Mouse (Mus musculus) olfactory bulb, adult 2 months (tissue): ENCODE measurements at regions not wholly inside any gene's neighbourhood (a gene's known extent, or its start where the extent isn't known, plus 50 kb on each side); places are given as distances from the start of the nearest gene placed in this dataset.

ENCODE experiments used
- H3K27ac ChIP-seq: fragments of 200-500 bp; 2 replicates; pipeline ENCODE4 v1.5.1; 2012; ENCODE audit warnings: low read depth, low read length; ENCODE audit not compliant: insufficient read depth
- H3K4me1 ChIP-seq: fragments of 200-500 bp; 2 replicates; pipeline ENCODE4 v1.6.1; 2012; ENCODE audit warnings: low read length; ENCODE audit not compliant: control insufficient read depth, insufficient read depth
- H3K4me3 ChIP-seq: fragments of 200-500 bp; 2 replicates; pipeline ENCODE4 v1.5.1; 2012; ENCODE audit warnings: mild to moderate bottlenecking, low read depth, low read length, moderate library complexity; ENCODE audit not compliant: insufficient read depth
- CTCF ChIP-seq: fragments of 200-500 bp; IDR thresholded peaks from 2 replicates; pipeline ENCODE4 v1.5.1; 2012; ENCODE audit warnings: low read depth, mild to moderate bottlenecking, low read length, moderate library complexity; ENCODE audit not compliant: insufficient read depth
- POLR2A ChIP-seq: fragments of 200-500 bp; IDR thresholded peaks from 2 replicates; pipeline ENCODE4 v1.6.1; 2012; ENCODE audit warnings: mild to moderate bottlenecking, low read depth, low read length, moderate library complexity; ENCODE audit not compliant: insufficient read depth
- WGBS: fragments of 180-500 bp; shearing (Covaris S2); methylation state at CpG from one replicate; pipeline ENCODE4 v1.1.7; 2018; 5-methylcytosine and 5-hydroxymethylcytosine counted together

- Histone ChIP-seq H3K27ac (no peak overlapping the region), H3K4me3 (no peak overlapping the region), H3K4me1 (no peaks in the 10 kb centered on the region)
- TF ChIP-seq POLR2A (no peak), CTCF (no peak)
- WGBS, result 86% methylated on average over 10 of the region's 10 CpGs
Measured at GRCm38 (mm10) chr7:115233850-115234436, 490.4 kb downstream of the Insc start.

GRCm38 (mm10) chr7:115237131-115237530 lies 493.6 kb downstream of the Insc start:
- Histone ChIP-seq H3K4me1 (no peaks in the 10 kb centered on the region), H3K27ac (no peak overlapping the region), H3K4me3 (no peak overlapping the region)
- TF ChIP-seq POLR2A, result no peak
- TF ChIP-seq CTCF, result no peak
- 94% methylated on average over 1 of the region's 1 CpGs for WGBS

- TF ChIP-seq CTCF (no peak), POLR2A (no peak)
- 95% methylated on average over 2 of the region's 2 CpGs for WGBS
- H3K4me1 ChIP-seq, result no peaks in the 10 kb centered on the region
- no peak overlapping the region for H3K4me3 ChIP-seq
- no peak overlapping the region for H3K27ac ChIP-seq
Measured at GRCm38 (mm10) chr7:115251591-115252369, 508.3 kb downstream of the Insc start.

DNA sequence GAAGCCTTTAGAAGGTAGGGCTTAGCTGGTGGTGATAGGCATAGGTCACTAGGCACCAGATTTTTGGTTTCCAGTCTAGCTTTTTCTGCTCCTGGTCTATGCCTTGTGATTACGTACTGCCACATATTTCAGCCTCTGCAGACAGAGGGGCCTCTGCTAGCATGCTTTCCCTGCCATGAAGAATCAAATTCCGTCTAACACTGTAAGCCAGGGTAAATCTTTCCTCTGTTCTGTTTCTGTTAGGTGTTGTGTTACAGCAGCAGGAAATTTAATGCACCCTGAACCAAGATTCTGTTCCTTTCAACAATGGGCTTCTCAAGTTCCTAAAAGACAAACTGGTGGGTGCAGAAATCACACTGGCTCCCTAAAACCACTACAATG lies 508.9 kb downstream of the Insc start:
- 97% methylated on average over 2 of the region's 2 CpGs for WGBS
- TF ChIP-seq CTCF (no peak), POLR2A (no peak)
- H3K4me1 ChIP-seq, result no peaks in the 10 kb centered on the region
- H3K27ac ChIP-seq, result no peak overlapping the region
- H3K4me3 ChIP-seq, result no peak overlapping the region

DNA sequence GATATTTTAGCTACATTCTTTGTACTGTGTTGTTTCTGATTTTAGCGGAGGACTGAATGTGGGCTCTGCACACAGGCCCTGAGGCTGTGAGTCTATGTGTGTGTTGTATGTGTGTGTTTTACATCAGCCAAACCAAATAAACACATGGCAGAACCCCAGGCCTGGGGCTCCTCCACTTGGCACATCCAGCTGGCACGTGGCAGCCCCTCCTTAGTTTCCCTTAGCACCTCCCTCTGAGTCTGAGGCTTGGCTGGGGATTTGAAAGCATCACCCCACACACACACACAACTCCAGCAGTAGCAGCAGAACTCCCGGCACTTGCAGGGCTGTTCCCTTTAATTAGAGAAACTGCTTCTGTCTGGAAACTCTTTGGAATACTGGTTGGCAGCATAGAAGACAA lies 515.1 kb downstream of the Insc start:
- no peak for TF ChIP-seq POLR2A
- no peak for TF ChIP-seq CTCF
- Histone ChIP-seq H3K4me1 (no peaks in the 10 kb centered on the region), H3K4me3 (no peak overlapping the region), H3K27ac (no peak overlapping the region)
- WGBS, result 22% methylated on average over 3 of the region's 3 CpGs

- WGBS, result 87% methylated on average over 2 of the region's 2 CpGs
- Histone ChIP-seq H3K4me1 (no peaks in the 10 kb centered on the region), H3K4me3 (no peak overlapping the region), H3K27ac (no peak overlapping the region)
- TF ChIP-seq POLR2A, result no peak
- no peak for TF ChIP-seq CTCF
Measured at GRCm38 (mm10) chr7:115263082-115263481, 519.6 kb downstream of the Insc start.

- H3K4me1 ChIP-seq, result no peaks in the 10 kb centered on the region
- no peak for TF ChIP-seq CTCF
- TF ChIP-seq POLR2A, result no peak
- H3K4me3 ChIP-seq, result no peak overlapping the region
- H3K27ac ChIP-seq, result no peak overlapping the region
- WGBS, result 96% methylated on average over 4 of the region's 4 CpGs
Measured at GRCm38 (mm10) chr7:115266141-115266540, 522.6 kb downstream of the Insc start.

- no peak for TF ChIP-seq POLR2A
- TF ChIP-seq CTCF, result no peak
- Histone ChIP-seq H3K4me1 (no peaks in the 10 kb centered on the region), H3K27ac (no peak overlapping the region), H3K4me3 (no peak overlapping the region)
- WGBS, result 53% methylated on average over 2 of the region's 2 CpGs
Measured at GRCm38 (mm10) chr7:115270803-115271202, 527.3 kb downstream of the Insc start.

GRCm38 (mm10) chr7:115274836-115275235 lies 531.3 kb downstream of the Insc start:
- WGBS, result 60% methylated on average over 3 of the region's 3 CpGs
- TF ChIP-seq POLR2A, result no peak
- TF ChIP-seq CTCF, result no peak
- H3K4me3 ChIP-seq, result no peak overlapping the region
- H3K27ac ChIP-seq, result no peak overlapping the region
- no peaks in the 10 kb centered on the region for H3K4me1 ChIP-seq
